ENCODE assay signal across 9 mouse cellular contexts in the genomic region with DNA sequence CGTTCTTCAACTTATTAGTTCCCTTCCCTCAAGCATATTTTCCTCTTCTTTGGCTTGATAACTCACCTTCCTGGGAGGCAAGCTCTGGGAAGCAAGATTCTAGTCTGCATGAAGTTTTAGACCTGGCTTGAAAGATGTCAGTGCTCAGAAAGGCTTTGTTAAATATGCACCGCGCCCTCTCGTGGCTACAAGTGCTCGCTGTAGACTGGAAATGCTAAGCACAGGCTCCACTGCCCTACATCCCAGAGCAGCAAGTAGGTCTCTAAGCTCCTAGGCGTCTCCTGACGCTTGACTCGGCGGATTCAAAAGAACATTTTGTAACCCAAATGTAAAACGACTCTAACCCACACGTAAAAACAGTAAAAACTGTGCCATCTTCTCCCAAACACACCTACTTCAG. TPM values are rescaled to one million over a fixed set of nuclear protein-coding genes. Genes with fewer than 3 reads are reported as not detected.
DNase-seq lines count a peak whose midpoint lies in the region; ATAC-seq and TF ChIP-seq lines count a peak whose summit lies in the region.
"Had no signal": no experiment of that assay in that cellular context is flagged by ENCODE, and none has a peak within 500 bp of the region (broad histone marks: within the 10 kb centered on the region; RNA-seq: fewer than 3 reads in every experiment).

No protein-coding gene starts in this region.

- intact Hi-C loops in heart, postnatal 14 days (cut with DNase I): loop anchor here (1.0 to 5.0 kb wide), 3 partner anchors 39 to 129 kb away; no protein-coding TSS in a partner anchor

- 3% methylated on average over 11 of the region's 11 CpGs for WGBS in embryonic facial prominence, embryonic 13.5 days

- peak; percentile 73 to 82 for DNase-seq in adrenal gland, postnatal 36 days
- DNase-seq in heart, postnatal 14 days: peak; percentile 62 to 75
- DNase-seq in kidney, postnatal 4 days: peak; percentile 84 to 88
- DNase-seq in lung, postnatal 10 days: peak; percentile 72
- peak; percentile 56 for DNase-seq in retina, adult 2 months (ENCODE audit: low read depth, low spot score)
- peak; percentile 87 for DNase-seq in thymus, postnatal 4 days
- DNase-seq: liver, embryonic 13.5 days had no signal

- no peaks in the 10 kb centered on the region for H3K9me3 ChIP-seq in E14TG2a.4 (ENCODE audit: low read length)
- H3K9me3 ChIP-seq in embryonic facial prominence, embryonic 13.5 days: no peaks in the 10 kb centered on the region
- H3K9me3 ChIP-seq: liver, embryonic 13.5 days had no signal

- no peak for ATAC-seq in embryonic facial prominence, embryonic 13.5 days (ENCODE audit: insufficient number of reproducible peaks, insufficient read depth, low FRiP score, low TSS enrichment, low read depth)

- H3K9ac ChIP-seq in embryonic facial prominence, embryonic 13.5 days: no peak overlapping the region
- H3K9ac ChIP-seq: liver, embryonic 13.5 days had no signal

- no peak overlapping the region for H3K27ac ChIP-seq in embryonic facial prominence, embryonic 13.5 days
- H3K27ac ChIP-seq: liver, embryonic 13.5 days had no signal

- H3K4me3 ChIP-seq in E14TG2a.4 (replicated peaks; ENCODE audit: low read length): no peak overlapping the region
- H3K4me3 ChIP-seq in embryonic facial prominence, embryonic 13.5 days: no peak overlapping the region
- H3K4me3 ChIP-seq: liver, embryonic 13.5 days had no signal

- peaks cover 3% of the 10 kb centered on the region; the same call in 1 of the 2 replicates for H3K4me1 ChIP-seq in E14TG2a.4 (replicated peaks; ENCODE audit: low read depth, low read length)
- no peaks in the 10 kb centered on the region for H3K4me1 ChIP-seq in embryonic facial prominence, embryonic 13.5 days
- H3K4me1 ChIP-seq: liver, embryonic 13.5 days had no signal

- peak overlapping the region; percentile 22; the same call in 1 of the 2 replicates for H3K4me2 ChIP-seq in embryonic facial prominence, embryonic 13.5 days
- H3K4me2 ChIP-seq: liver, embryonic 13.5 days had no signal

- peaks cover 5% of the 10 kb centered on the region; the same call in 1 of the 2 replicates for H3K27me3 ChIP-seq in E14TG2a.4 (ENCODE audit: insufficient read depth, low read length)
- no peaks in the 10 kb centered on the region for H3K27me3 ChIP-seq in embryonic facial prominence, embryonic 13.5 days
- H3K27me3 ChIP-seq: liver, embryonic 13.5 days had no signal

- no peaks in the 10 kb centered on the region for H3K36me3 ChIP-seq in E14TG2a.4 (ENCODE audit: insufficient read depth, low read length)
- H3K36me3 ChIP-seq in embryonic facial prominence, embryonic 13.5 days: no peaks in the 10 kb centered on the region
- H3K36me3 ChIP-seq: liver, embryonic 13.5 days had no signal

- peak; percentile 65 for TF ChIP-seq CTCF in E14TG2a.4 (conservative IDR thresholded peaks at IDR 0.05; ENCODE audit: low read length)

RNA-seq across cellular contexts. Expression of a gene that starts 44.3 kb away (rescaled TPM):
- total RNA-seq in adrenal gland, postnatal 36 days (2021): not detected
- polyA plus RNA-seq in embryonic facial prominence, embryonic 13.5 days (2015; fragmentation: Nextera tagmentation; extraction: Ambion mirVana): not detected in 2 replicates
- not detected for total RNA-seq in heart, postnatal 14 days (2021)
- polyA plus RNA-seq: liver, embryonic 13.5 days had no signal
